Mouse (Mus musculus): ENCODE data around the gene Hapln4. TPM values are rescaled to one million over a fixed set of nuclear protein-coding genes. Genes with fewer than 3 reads are reported as not detected.

Hapln4 gene
- polyA plus RNA-seq, 1 experiment from 2014 or later = 0.04 TPM

DNA sequence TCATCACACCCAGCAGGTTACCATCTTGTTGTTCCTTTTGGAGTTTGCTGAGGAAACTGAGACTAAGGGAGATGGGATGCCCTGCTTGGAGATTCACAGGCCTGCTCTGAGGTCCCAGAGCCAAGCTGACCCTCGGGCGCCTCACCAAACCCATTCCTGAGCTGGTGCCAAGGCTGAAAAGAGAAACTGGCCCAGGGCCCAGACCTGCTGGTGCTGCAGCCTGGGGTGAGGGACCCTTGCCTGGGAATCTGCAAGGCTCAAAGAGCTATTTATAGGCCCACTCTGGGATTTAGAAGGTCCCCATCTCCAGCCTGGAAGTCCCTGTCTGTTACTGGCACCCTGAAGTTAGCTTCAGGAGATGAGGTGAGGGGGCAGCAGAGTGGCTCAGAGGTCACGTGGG is 45.2 kb downstream of the Hapln4 start:
- Histone ChIP-seq H3K4me3 (no peak overlapping the region), H3K27me3 (no peaks in the 10 kb centered on the region), H3K27ac (no peak overlapping the region), H3K4me1 (peaks cover 10% of the 10 kb centered on the region; the same call in 1 of the 2 replicates), H3K36me3 (peaks cover 10% of the 10 kb centered on the region), H3K9me3 (no peaks in the 10 kb centered on the region), H3K9ac (no peak overlapping the region), H3K4me2 (replicated peaks) (no peak overlapping the region)
- ATAC-seq (ENCODE audit: insufficient number of reproducible peaks, insufficient read depth, low FRiP score, low TSS enrichment) = no peak
- WGBS = 89% methylated on average over 3 of the region's 3 CpGs

DNA sequence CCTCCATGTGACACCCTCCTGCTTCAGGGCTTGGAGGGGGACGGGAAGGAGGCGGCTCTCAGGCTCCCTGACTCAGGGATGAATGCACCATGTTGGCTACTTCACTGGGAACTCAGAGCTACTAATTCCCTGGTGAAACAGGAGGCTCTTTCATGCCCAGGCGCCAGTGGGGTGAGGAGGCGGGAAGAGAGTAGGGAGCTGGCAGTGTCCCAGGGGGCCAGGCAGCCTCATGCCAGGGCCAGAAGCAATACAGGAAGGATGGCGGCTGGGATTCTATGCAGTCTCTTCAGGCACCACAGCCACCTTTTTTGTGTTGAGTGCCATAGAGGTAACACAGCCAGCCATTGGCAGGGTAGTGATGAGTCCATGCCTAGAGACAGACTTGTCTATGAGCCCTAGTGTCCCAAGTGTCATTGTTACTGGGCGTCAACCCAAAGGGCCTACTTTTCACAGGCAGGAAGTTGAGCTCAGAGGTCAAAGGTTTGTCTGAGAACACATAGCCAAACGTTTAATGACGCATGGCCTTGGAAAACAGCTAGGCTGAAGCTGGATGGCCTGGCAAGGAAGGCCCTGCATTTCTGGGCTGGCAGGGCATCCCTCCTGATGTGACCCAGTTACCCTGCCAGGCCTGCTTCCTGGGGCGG is 46.2 kb downstream of the Hapln4 start:
- H3K9me3 ChIP-seq = no peaks in the 10 kb centered on the region
- H3K4me2 ChIP-seq (replicated peaks) = no peak overlapping the region
- no peaks in the 10 kb centered on the region for H3K27me3 ChIP-seq
- peaks cover 10% of the 10 kb centered on the region; the same call in 1 of the 2 replicates for H3K4me1 ChIP-seq
- H3K36me3 ChIP-seq = peaks cover 20% of the 10 kb centered on the region
- ATAC-seq (ENCODE audit: insufficient number of reproducible peaks, insufficient read depth, low FRiP score, low TSS enrichment) = no peak
- H3K27ac ChIP-seq = no peak overlapping the region
- H3K4me3 ChIP-seq = no peak overlapping the region
- no peak overlapping the region for H3K9ac ChIP-seq
- WGBS = 54% methylated on average over 9 of the region's 9 CpGs

DNA sequence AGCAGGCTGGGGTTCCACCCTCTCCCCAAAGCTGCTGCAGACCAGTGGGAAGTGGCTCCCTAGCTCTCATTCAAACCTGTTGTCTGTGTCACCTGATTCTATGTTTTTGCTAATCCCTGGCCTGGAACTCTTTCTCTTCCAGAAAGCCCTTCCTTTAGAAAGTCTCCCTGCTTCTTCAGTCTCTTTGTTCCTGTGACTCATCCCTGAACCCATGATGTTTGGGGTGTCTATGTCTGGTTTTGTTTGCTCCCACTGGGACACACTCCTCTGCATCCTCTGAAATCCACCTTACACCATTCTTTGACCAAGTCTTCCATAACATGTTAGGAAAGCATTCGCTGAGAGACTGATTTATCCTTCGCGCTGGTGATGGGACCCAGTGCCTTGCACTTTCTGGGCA is 46.8 kb downstream of the Hapln4 start:
- Histone ChIP-seq H3K27me3 (no peaks in the 10 kb centered on the region), H3K4me3 (no peak overlapping the region), H3K27ac (no peak overlapping the region), H3K4me1 (peaks cover 10% of the 10 kb centered on the region; the same call in 1 of the 2 replicates), H3K9ac (no peak overlapping the region), H3K4me2 (replicated peaks) (no peak overlapping the region), H3K36me3 (peaks cover 26% of the 10 kb centered on the region), H3K9me3 (no peaks in the 10 kb centered on the region)
- no peak for ATAC-seq (ENCODE audit: insufficient number of reproducible peaks, insufficient read depth, low FRiP score, low TSS enrichment)
- WGBS = 85% methylated on average over 3 of the region's 3 CpGs

DNA sequence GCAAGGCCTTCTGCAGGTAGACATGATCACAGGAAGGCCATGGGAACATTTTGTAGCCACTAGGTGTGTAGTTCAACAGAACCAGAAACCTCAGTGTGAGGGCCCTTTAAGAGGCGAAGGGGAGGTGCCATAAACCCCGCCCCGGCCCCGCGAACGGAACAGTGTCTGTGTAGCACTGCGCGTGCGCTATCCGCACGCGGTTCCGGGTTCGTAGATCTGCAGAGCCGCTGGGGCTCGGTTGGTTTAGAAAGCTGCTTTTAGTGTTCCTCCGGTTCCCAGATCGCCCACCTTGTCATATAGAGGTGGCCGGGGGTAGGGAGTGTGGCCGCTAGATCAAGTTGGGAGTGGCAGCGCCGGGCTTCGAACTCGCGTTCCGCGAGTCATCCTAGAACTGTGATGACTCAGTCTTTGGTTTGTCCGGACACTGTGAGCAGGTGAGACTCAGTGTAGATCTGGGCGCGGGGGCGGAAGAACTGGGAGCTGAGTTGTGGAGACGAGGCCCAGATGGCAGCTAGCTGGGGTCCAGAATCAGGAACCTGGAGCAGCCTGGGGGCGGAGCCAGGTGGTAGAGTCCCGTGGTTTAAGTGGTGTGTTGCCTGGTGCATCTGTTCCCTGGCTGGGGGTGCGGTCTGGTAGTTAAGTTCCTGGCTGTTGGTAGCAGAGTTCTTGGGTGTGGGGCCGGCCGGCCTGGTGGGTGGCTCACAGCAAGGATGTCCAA is 48.1 kb downstream of the Hapln4 start, which contains the start of gene Nr2c2ap:
Gene Nr2c2ap (plus strand): TSS at position 168 of the 718 bp plus-strand sequence.
- peak within 1 kb of the TSS; percentile 61 for H3K9ac ChIP-seq
- H3K36me3 ChIP-seq = peaks cover 39% of the 10 kb centered on the region
- peak within 1 kb of the TSS; percentile 74 for H3K4me3 ChIP-seq
- WGBS = 1% methylated on average over 37 of the region's 37 CpGs
- H3K27ac ChIP-seq = no peak within 1 kb of the TSS
- peak; percentile 59 for ATAC-seq (ENCODE audit: insufficient number of reproducible peaks, insufficient read depth, low FRiP score, low TSS enrichment)
- H3K9me3 ChIP-seq = no peaks in the 10 kb centered on the region
- H3K4me1 ChIP-seq = peaks cover 10% of the 10 kb centered on the region; the same call in 1 of the 2 replicates
- peak within 1 kb of the TSS; percentile 79 for H3K4me2 ChIP-seq (replicated peaks)
- no peaks in the 10 kb centered on the region for H3K27me3 ChIP-seq

DNA sequence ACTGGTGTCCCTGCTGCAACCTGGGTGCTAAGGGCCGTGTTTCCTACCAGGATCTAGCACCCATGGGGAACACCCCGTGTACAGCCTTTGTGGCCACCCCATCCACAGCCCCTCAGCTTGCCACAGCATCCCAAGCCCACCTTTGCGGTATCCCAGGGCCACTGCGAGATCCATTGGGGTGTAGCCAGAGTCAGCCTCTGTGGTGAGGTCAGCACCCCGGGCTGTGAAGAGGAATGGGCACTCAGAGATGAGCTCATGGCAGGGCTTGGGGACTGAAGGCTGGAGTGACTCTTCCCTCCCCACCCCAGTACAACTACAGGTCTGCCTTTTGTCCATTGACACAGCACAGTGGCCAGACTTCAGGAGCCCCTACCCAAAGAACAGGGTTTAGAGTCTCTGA is 50.8 kb downstream of the Hapln4 start:
- Histone ChIP-seq H3K27me3 (no peaks in the 10 kb centered on the region), H3K9me3 (no peaks in the 10 kb centered on the region), H3K4me2 (replicated peaks) (no peak overlapping the region), H3K4me3 (no peak overlapping the region), H3K36me3 (peaks cover 44% of the 10 kb centered on the region), H3K4me1 (peaks cover 18% of the 10 kb centered on the region), H3K9ac (no peak overlapping the region), H3K27ac (no peak overlapping the region)
- no peak for ATAC-seq (ENCODE audit: insufficient number of reproducible peaks, insufficient read depth, low FRiP score, low TSS enrichment)
- 88% methylated on average over 5 of the region's 5 CpGs for WGBS

DNA sequence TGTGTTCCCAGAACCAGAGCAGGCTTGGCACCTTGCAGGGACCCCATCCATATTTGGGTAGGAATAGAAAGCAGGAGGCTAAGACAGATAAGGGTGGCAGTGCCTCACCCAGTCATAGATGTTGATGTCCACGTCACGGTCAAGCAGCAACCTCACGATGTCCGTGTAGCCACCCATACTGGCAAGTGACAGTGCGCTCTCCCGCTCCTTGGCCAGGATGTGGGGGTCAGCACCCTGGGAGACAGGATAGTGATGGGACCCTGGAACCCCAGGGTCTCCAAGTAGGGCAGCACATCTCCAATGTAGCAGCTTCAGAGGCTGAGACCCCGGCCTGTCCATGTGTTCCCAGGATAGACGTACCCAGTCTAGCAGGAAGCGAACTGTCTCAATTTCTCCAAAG is 51.7 kb downstream of the Hapln4 start:
- Histone ChIP-seq H3K4me2 (replicated peaks) (no peak overlapping the region), H3K27ac (no peak overlapping the region), H3K9me3 (no peaks in the 10 kb centered on the region), H3K9ac (no peak overlapping the region), H3K27me3 (no peaks in the 10 kb centered on the region), H3K4me1 (peaks cover 18% of the 10 kb centered on the region), H3K4me3 (no peak overlapping the region), H3K36me3 (peaks cover 44% of the 10 kb centered on the region)
- no peak for ATAC-seq (ENCODE audit: insufficient number of reproducible peaks, insufficient read depth, low FRiP score, low TSS enrichment)
- WGBS = 92% methylated on average over 9 of the region's 9 CpGs

DNA sequence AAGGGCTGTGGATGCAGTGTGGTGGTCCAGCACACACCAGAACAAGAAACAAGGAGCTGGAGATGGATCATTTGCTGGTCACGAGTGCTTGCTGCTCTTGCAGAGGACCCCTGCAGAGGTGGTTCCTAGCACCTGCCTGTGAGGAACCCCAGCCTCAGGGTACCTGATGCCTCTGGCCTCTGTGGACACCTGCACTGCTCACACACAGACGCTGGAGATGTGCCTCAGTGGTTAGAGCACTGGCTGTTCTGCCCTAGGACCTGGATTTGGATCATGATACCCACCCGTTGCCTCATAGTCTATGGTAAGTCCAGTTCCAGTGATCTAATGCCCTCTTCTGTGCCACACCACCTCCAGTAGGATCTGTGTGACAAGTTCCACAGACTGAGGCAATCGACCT is 53.3 kb downstream of the Hapln4 start:
- H3K36me3 ChIP-seq = peaks cover 44% of the 10 kb centered on the region

DNA sequence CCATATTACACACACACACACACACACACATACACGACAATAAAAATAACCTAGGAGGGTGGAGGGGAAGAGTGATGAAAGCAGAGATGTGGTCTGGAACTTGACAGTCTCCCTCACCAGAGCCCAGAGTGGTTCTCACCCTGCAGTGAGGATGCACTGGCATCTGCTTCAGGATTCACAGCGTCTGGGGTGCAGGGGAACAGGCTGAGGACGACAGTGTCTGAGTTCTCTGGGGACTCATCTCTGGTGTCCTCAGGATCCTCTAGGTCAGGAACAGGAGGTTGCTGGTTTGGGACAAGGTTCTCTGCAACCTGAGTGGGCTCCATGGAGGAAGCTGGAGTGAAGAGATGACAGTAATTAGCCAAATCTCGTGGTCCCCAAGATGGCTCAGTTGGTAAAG is 54.6 kb downstream of the Hapln4 start:
- 79% methylated on average over 4 of the region's 4 CpGs for WGBS
- H3K27ac ChIP-seq = no peak overlapping the region
- peaks cover 47% of the 10 kb centered on the region for H3K36me3 ChIP-seq
- no peaks in the 10 kb centered on the region for H3K27me3 ChIP-seq
- no peaks in the 10 kb centered on the region for H3K9me3 ChIP-seq
- peak overlapping the region; percentile 81 for H3K4me3 ChIP-seq
- H3K4me2 ChIP-seq (replicated peaks) = peak overlapping the region; percentile 82
- H3K9ac ChIP-seq = peak overlapping the region; percentile 47; the same call in 1 of the 2 replicates
- ATAC-seq (ENCODE audit: insufficient number of reproducible peaks, insufficient read depth, low FRiP score, low TSS enrichment) = no peak
- peaks cover 18% of the 10 kb centered on the region for H3K4me1 ChIP-seq

More for the DNA sequence above, 53.3 kb downstream of the Hapln4 start:
- Histone ChIP-seq H3K4me2 (replicated peaks) (no peak overlapping the region), H3K9me3 (no peaks in the 10 kb centered on the region), H3K27ac (no peak overlapping the region), H3K9ac (no peak overlapping the region), H3K27me3 (no peaks in the 10 kb centered on the region), H3K4me1 (peaks cover 22% of the 10 kb centered on the region), H3K4me3 (no peak overlapping the region)
- no peak for ATAC-seq (ENCODE audit: insufficient number of reproducible peaks, insufficient read depth, low FRiP score, low TSS enrichment)
- WGBS = 90% methylated on average over 4 of the region's 4 CpGs

DNA sequence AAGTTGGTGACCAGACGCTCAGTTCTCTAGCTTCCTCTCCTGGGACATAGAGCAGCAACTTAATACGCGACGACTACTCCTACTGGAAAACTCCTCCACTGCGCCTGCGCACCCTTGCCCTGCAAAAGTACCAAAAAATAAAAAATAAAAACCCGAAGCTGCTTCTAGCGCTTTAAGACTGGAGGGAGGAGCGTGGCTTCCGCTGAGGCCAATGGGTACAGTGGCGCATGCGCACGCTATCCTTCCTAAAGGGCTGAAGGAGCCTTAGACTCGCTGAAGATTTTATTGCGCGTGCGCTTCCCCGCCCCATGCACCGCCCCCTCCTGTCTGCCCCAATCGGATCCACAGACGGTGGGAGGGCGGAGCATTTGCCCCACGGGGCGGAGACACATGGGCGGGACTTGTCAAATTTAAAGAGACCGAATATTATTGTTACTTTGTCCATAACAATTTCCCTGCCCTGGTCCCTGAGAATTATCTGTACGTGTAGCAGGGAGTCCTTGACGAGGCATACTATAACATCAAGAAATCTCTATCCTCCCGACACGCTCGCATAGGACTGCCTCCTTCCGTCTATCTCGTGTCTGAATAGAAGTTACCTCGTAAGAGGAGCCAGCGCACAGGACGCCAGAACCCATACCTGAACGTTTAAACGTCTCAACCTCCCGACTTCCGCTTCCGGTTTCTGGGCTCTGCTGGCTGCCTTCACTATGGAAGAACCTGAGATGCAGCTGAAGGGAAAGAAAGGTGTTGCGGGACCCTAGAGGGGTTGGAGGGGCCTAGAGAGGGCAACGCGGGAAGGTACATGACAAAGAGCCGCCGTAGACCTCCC is 56.0 kb downstream of the Hapln4 start, which contains the start of the genes Rfxank, Borcs8 and Mef2b:
Gene Rfxank (minus strand): TSS at position 129 of the 832 bp plus-strand sequence.
Gene Borcs8 (plus strand): TSS at position 474 of the 832 bp plus-strand sequence.
Gene Mef2b (plus strand): TSS at position 686 of the 832 bp plus-strand sequence.
- peak within 1 kb of the TSS; percentile 81 for H3K9ac ChIP-seq
- no peaks in the 10 kb centered on the region for H3K9me3 ChIP-seq
- peak within 1 kb of the TSS; percentile 85 for H3K27ac ChIP-seq
- H3K36me3 ChIP-seq = peaks cover 47% of the 10 kb centered on the region
- H3K27me3 ChIP-seq = no peaks in the 10 kb centered on the region
- peak within 1 kb of the TSS; percentile 82 for H3K4me2 ChIP-seq (replicated peaks)
- peaks cover 18% of the 10 kb centered on the region for H3K4me1 ChIP-seq
- H3K4me3 ChIP-seq = peak within 1 kb of the TSS; percentile 81
- under 1% methylated on average over 46 of the region's 46 CpGs for WGBS
- peak; percentile 95 for ATAC-seq (ENCODE audit: insufficient number of reproducible peaks, insufficient read depth, low FRiP score, low TSS enrichment)

DNA sequence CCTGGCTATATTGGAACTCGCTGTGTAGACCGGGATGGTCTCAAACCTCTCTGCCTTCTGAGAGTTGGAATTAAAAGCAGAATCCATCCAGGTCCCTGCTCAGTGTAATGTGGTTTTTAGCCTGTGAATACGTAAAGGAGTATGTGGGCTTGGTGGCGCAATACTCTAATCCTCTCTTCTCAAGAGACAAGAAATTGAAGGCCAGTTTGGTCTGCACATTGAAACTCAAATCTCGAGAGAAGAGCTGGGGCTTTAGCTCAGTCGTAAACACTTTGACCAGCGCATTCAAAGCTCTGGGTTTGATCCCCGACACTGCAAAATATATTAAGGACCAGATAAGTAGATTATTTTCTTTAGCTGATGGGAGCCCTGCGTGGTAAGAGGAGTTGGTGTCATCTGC is 56.7 kb downstream of the Hapln4 start:
- Histone ChIP-seq H3K4me3 (peak overlapping the region; percentile 81), H3K9me3 (no peaks in the 10 kb centered on the region), H3K4me2 (replicated peaks) (peak overlapping the region; percentile 82), H3K36me3 (peaks cover 47% of the 10 kb centered on the region), H3K4me1 (peaks cover 18% of the 10 kb centered on the region), H3K27ac (peak overlapping the region; percentile 85), H3K27me3 (no peaks in the 10 kb centered on the region), H3K9ac (peak overlapping the region; percentile 81)
- ATAC-seq (ENCODE audit: insufficient number of reproducible peaks, insufficient read depth, low FRiP score, low TSS enrichment) = no peak
- WGBS = 11% methylated on average over 9 of the region's 9 CpGs
